Mouse (Mus musculus) megakaryocyte, embryonic 14.5 days (primary cell): ENCODE results near the gene Tbc1d8.

Experiments
- FLI1 ChIP-seq: IDR thresholded peaks from 2 replicates; pipeline ENCODE4 v1.6.1; 2012; ENCODE audit warnings: low read length, inconsistent platforms, mixed read lengths
- GATA1 ChIP-seq: IDR thresholded peaks from 3 replicates; pipeline ENCODE4 v1.6.1; 2012; ENCODE audit warnings: mixed read lengths, low read length, inconsistent platforms, borderline replicate concordance

GRCm38 (mm10) chr1:39343242-39343641 is 135.3 kb downstream of the Tbc1d8 start:
- no peak for TF ChIP-seq FLI1
- no peak for TF ChIP-seq GATA1
